Mouse (Mus musculus): ENCODE measurements at regions not wholly inside any gene's neighbourhood (a gene's known extent, or its start where the extent isn't known, plus 50 kb on each side); places are given as distances from the start of the nearest gene placed in this dataset.
"Not testable (repeated sequence)": the region's sequence is repeated elsewhere in the genome, so short reads cannot be mapped to it uniquely, and the experiment has no call there.

- H3K9me3 ChIP-seq (ENCODE audit: control insufficient read depth, low read length), result no peaks in the 10 kb centered on the region
- H3K4me1 ChIP-seq (ENCODE audit: control insufficient read depth, insufficient read depth, low read length), result no peaks in the 10 kb centered on the region
- H3K36me3 ChIP-seq (ENCODE audit: control insufficient read depth, insufficient read depth, low read length), result no peaks in the 10 kb centered on the region
- no peak for ATAC-seq (ENCODE audit: low FRiP score, low TSS enrichment)
- no peak overlapping the region for H3K4me2 ChIP-seq (replicated peaks; ENCODE audit: low read depth, low read length)
- WGBS, result 87% methylated on average over 2 of the region's 2 CpGs
- no peaks in the 10 kb centered on the region for H3K27me3 ChIP-seq (ENCODE audit: control insufficient read depth, insufficient read depth, low read length)
- H3K27ac ChIP-seq (ENCODE audit: low read depth, low read length), result no peak overlapping the region
- H3K9ac ChIP-seq (ENCODE audit: low read depth, low read length), result no peak overlapping the region
- no peak overlapping the region for H3K4me3 ChIP-seq (ENCODE audit: low read length)
These were observed 56.9 kb upstream of the Gm7358 start for GRCm38 (mm10) chr17:14116223-14116622.

GRCm38 (mm10) chr17:14114856-14115255 is 55.5 kb upstream of the Gm7358 start:
- ATAC-seq (ENCODE audit: low FRiP score, low TSS enrichment), result no peak
- Histone ChIP-seq H3K9me3 (ENCODE audit: control insufficient read depth, low read length) (no peaks in the 10 kb centered on the region), H3K4me3 (ENCODE audit: low read length) (no peak overlapping the region), H3K4me1 (ENCODE audit: control insufficient read depth, insufficient read depth, low read length) (no peaks in the 10 kb centered on the region), H3K27ac (ENCODE audit: low read depth, low read length) (no peak overlapping the region), H3K27me3 (ENCODE audit: control insufficient read depth, insufficient read depth, low read length) (no peaks in the 10 kb centered on the region), H3K4me2 (replicated peaks; ENCODE audit: low read depth, low read length) (no peak overlapping the region), H3K36me3 (ENCODE audit: control insufficient read depth, insufficient read depth, low read length) (no peaks in the 10 kb centered on the region), H3K9ac (ENCODE audit: low read depth, low read length) (no peak overlapping the region)
- WGBS, result 70% methylated on average over 2 of the region's 2 CpGs

- not testable (repeated sequence) for H3K4me2 ChIP-seq (replicated peaks; ENCODE audit: low read depth, low read length); ATAC-seq (ENCODE audit: low FRiP score, low TSS enrichment); H3K27me3 ChIP-seq (ENCODE audit: control insufficient read depth, insufficient read depth, low read length); H3K9ac ChIP-seq (ENCODE audit: low read depth, low read length); H3K9me3 ChIP-seq (ENCODE audit: control insufficient read depth, low read length); H3K27ac ChIP-seq (ENCODE audit: low read depth, low read length); H3K4me3 ChIP-seq (ENCODE audit: low read length); H3K4me1 ChIP-seq (ENCODE audit: control insufficient read depth, insufficient read depth, low read length); H3K36me3 ChIP-seq (ENCODE audit: control insufficient read depth, insufficient read depth, low read length)
- 22% methylated on average over 1 of the region's 1 CpGs for WGBS
These were observed 52.4 kb upstream of the Gm7358 start for GRCm38 (mm10) chr17:14111692-14112091.
